Mouse (Mus musculus): ENCODE measurements at regions not wholly inside any gene's neighbourhood (a gene's known extent, or its start where the extent isn't known, plus 50 kb on each side); places are given as distances from the start of the nearest gene placed in this dataset.

DNA sequence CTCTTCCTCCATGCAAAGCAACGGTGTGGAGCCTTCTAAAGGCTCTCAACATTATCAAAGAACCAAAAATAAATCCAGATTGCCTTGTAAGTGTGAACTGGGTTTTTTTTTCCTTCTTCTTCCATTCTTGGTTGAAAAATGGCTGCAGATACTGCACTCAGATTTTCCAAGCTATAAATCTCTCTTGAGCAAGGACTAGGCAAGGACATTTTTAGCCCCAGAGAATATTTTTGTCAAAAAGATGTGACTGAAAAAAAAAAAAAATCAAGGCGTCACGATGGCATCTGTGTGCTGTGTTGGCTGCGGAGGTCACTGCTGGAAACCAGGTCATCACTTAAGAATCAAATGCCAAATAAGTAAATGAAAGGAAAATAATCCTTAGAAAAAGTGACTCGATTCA lies 386.9 kb downstream of the Wdr11 start:
- Histone ChIP-seq H3K27ac (no peak overlapping the region), H3K9ac (no peak overlapping the region), H3K27me3 (replicated peaks) (no peaks in the 10 kb centered on the region), H3K4me2 (no peak overlapping the region), H3K4me1 (no peaks in the 10 kb centered on the region), H3K9me3 (replicated peaks) (no peaks in the 10 kb centered on the region), H3K4me3 (no peak overlapping the region), H3K36me3 (no peaks in the 10 kb centered on the region)
- no peak for ATAC-seq
- 64% methylated on average over 5 of the region's 5 CpGs for WGBS (ENCODE audit: insufficient replicate concordance)

DNA sequence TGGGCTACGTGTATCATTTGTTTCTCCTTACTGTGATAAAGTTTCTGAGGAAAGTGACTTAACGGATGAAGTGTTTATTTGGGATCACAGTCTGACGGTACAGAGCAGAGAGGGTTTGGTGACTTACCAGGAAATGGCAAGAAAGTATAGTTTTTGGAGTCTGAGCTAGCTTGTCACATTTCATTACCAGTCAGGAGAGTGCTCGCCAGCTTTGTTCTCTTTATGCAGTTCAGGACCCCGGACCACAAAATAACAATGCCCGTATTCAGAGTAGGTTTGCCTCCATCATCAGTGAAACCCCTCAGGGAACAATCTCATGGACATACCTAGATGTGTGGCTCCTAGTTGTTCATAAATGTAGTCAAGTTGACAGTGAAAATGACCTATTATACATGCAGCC lies 387.7 kb downstream of the Wdr11 start:
- Histone ChIP-seq H3K4me3 (no peak overlapping the region), H3K36me3 (no peaks in the 10 kb centered on the region), H3K9ac (no peak overlapping the region), H3K27me3 (replicated peaks) (no peaks in the 10 kb centered on the region), H3K9me3 (replicated peaks) (no peaks in the 10 kb centered on the region), H3K27ac (no peak overlapping the region), H3K4me1 (no peaks in the 10 kb centered on the region), H3K4me2 (no peak overlapping the region)
- no peak for ATAC-seq
- WGBS (ENCODE audit: insufficient replicate concordance) = 64% methylated on average over 6 of the region's 6 CpGs

DNA sequence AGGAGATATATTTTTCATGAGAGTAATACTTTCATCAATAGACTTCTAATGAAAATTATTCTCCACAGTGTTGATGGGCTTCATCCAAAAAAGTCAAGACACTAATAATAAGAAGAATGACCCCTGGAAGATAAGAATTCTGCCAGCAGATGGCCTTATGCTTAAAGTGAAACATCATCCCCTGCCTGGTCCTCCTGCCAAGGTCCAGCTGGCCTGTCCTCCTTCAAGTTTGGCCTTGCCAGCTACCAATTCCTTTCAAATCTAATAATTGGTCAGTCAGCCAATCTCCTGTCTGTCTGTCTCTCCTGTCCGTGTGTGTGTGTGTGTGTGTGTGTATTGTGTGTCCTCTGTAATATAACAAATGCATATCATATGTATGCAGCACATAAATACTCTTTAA lies 388.8 kb downstream of the Wdr11 start:
- no peaks in the 10 kb centered on the region for H3K27me3 ChIP-seq (replicated peaks)
- no peak overlapping the region for H3K9ac ChIP-seq
- H3K36me3 ChIP-seq = no peaks in the 10 kb centered on the region
- 42% methylated on average over 1 of the region's 1 CpGs for whole genome bisulfite sequencing (ENCODE audit: insufficient replicate concordance)
- no peak overlapping the region for H3K27ac ChIP-seq
- no peak overlapping the region for H3K4me3 ChIP-seq
- no peak overlapping the region for H3K4me2 ChIP-seq
- no peaks in the 10 kb centered on the region for H3K9me3 ChIP-seq (replicated peaks)
- no peak for ATAC-seq
- no peaks in the 10 kb centered on the region for H3K4me1 ChIP-seq

DNA sequence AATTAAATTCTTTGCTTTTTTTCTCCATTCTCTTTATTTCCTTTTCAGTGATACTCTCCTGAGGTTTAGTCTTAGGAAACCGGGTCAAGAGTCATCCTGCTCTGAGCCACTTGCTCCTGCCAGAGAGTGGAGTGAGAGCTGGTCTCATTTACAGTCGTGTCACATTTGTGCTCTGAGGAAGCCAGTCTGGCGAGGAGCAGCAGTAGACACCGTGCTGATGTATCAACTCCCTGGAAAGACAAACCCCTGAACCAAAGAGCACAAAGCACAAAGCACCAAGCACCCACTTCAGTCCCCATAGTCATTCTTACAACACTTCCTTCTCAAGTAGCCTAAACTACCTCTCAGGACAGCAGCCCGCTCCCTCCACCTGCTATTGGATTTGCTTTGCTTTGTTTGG lies 390.7 kb downstream of the Wdr11 start:
- 0 out of 2 replicates have a peak, but pooled peaks cover 5% of the 10 kb centered on the region for H3K4me1 ChIP-seq
- no peak overlapping the region for H3K4me3 ChIP-seq
- ATAC-seq = no peak
- no peaks in the 10 kb centered on the region for H3K36me3 ChIP-seq
- H3K4me2 ChIP-seq = no peak overlapping the region
- 51% methylated on average over 5 of the region's 5 CpGs for WGBS (ENCODE audit: insufficient replicate concordance)
- no peaks in the 10 kb centered on the region for H3K27me3 ChIP-seq (replicated peaks)
- no peak overlapping the region for H3K9ac ChIP-seq
- H3K9me3 ChIP-seq (replicated peaks) = no peaks in the 10 kb centered on the region
- no peak overlapping the region for H3K27ac ChIP-seq

DNA sequence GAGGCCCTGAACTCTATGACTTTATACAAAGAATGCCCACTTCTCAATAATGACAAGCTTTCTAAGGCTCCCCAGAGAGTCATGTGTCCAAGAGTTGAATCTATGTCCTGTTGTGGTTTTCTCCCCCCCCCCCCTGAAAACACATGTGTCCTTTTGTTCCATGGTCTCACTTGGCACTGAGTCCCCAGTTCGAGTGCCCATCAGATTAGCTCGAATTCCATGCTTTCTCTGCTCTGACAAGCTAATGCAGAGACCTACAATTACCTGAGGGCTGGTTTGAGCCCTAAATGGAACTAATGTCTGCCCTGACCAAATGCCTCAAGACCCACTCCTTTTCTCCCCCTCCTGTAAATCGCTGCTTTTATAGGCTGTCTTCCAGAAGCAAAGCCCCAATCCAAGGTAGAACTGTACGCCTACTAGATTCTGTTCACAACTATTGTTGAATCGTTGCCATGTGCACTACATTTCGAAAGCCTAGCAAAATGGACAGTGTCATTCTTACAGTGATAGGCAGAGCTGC lies 392.0 kb downstream of the Wdr11 start:
- Histone ChIP-seq H3K27me3 (replicated peaks) (no peaks in the 10 kb centered on the region), H3K4me1 (0 out of 2 replicates have a peak, but pooled peaks cover 5% of the 10 kb centered on the region), H3K36me3 (no peaks in the 10 kb centered on the region), H3K4me2 (no peak overlapping the region), H3K4me3 (no peak overlapping the region), H3K9me3 (replicated peaks) (no peaks in the 10 kb centered on the region), H3K27ac (no peak overlapping the region), H3K9ac (no peak overlapping the region)
- no peak for ATAC-seq
- 69% methylated on average over 6 of the region's 6 CpGs for WGBS (ENCODE audit: insufficient replicate concordance)

DNA sequence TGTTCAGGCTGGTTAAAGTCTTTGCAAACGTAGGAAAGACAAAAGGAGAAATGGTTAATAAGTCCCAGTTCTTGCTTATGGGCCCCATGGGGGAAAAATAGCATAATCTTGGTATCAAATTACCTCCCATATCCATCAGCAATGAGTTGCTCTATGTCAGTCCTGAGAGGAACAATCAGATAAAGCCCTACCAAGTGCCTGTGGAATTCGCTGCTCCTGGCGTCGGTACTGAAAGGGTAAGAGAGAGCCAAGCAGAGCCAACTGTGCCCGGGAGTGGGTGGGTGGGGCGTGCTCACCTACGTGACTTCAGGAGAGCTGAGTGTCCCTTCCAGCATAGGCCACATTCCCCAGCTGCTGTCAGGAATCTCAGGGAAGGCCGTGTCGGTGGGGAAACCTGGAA lies 392.7 kb downstream of the Wdr11 start:
- no peak overlapping the region for H3K4me2 ChIP-seq
- no peaks in the 10 kb centered on the region for H3K27me3 ChIP-seq (replicated peaks)
- no peaks in the 10 kb centered on the region for H3K9me3 ChIP-seq (replicated peaks)
- no peak overlapping the region for H3K4me3 ChIP-seq
- no peaks in the 10 kb centered on the region for H3K36me3 ChIP-seq
- 62% methylated on average over 9 of the region's 9 CpGs for WGBS (ENCODE audit: insufficient replicate concordance)
- no peak overlapping the region for H3K9ac ChIP-seq
- 0 out of 2 replicates have a peak, but pooled peaks cover 5% of the 10 kb centered on the region for H3K4me1 ChIP-seq
- H3K27ac ChIP-seq = no peak overlapping the region
- no peak for ATAC-seq

DNA sequence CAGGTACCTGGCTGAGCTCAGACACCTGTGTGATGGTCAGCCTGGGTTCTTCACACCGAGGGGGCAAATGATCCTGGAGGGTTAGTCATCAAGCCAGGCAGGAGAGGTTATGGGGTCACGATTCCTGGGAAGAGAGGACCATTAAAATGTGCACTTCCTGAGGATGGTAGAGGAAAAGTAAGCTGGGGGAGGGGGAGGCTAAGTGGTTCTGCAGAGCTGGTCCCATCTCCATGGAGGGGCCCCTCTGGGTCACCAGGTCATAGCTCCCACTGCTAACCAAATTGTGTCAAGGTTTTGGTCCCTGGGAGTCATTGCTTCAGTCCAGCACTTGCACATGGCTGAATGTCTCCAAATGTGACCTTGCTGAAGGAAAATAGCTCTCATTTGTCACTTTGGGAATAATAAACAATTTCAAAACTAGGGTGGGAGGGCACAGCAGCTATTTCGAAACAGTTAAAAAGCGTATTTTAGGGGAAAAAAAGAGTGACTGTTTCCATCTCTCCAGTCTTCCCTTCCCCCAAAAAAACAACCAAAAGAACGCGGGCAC lies 395.5 kb downstream of the Wdr11 start:
- WGBS (ENCODE audit: insufficient replicate concordance) = 53% methylated on average over 6 of the region's 6 CpGs

DNA sequence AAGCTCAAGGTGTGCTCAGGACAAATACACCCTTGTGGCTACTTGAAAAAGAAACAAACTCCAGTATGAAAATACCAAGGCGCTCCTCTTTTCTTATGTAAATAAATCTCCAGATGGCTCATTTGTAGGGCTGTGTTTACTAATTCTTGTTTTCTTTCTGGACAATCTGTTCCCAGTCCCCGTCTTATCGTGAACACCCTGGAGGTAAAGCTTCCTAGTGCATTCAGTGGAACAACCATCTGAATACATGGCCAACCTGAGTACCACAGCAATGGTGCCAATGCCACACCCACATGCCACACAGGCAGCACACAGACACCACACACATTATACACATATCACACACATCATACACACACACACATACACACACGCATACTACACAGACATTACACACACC lies 396.1 kb downstream of the Wdr11 start:
- H3K9me3 ChIP-seq (replicated peaks) = no peaks in the 10 kb centered on the region
- H3K36me3 ChIP-seq = no peaks in the 10 kb centered on the region
- no peak overlapping the region for H3K9ac ChIP-seq
- H3K27me3 ChIP-seq (replicated peaks) = no peaks in the 10 kb centered on the region
- H3K4me3 ChIP-seq = no peak overlapping the region
- no peak overlapping the region for H3K4me2 ChIP-seq
- ATAC-seq = no peak
- 70% methylated on average over 4 of the region's 4 CpGs for WGBS (ENCODE audit: insufficient replicate concordance)
- no peak overlapping the region for H3K27ac ChIP-seq
- 0 out of 2 replicates have a peak, but pooled peaks cover 8% of the 10 kb centered on the region for H3K4me1 ChIP-seq

More for the DNA sequence above, 395.5 kb downstream of the Wdr11 start:
- H3K36me3 ChIP-seq = no peaks in the 10 kb centered on the region
- no peak for ATAC-seq
- H3K9ac ChIP-seq = no peak overlapping the region
- H3K4me1 ChIP-seq = 0 out of 2 replicates have a peak, but pooled peaks cover 8% of the 10 kb centered on the region
- H3K9me3 ChIP-seq (replicated peaks) = no peaks in the 10 kb centered on the region
- no peak overlapping the region for H3K27ac ChIP-seq
- H3K4me2 ChIP-seq = no peak overlapping the region
- H3K4me3 ChIP-seq = no peak overlapping the region
- H3K27me3 ChIP-seq (replicated peaks) = no peaks in the 10 kb centered on the region

DNA sequence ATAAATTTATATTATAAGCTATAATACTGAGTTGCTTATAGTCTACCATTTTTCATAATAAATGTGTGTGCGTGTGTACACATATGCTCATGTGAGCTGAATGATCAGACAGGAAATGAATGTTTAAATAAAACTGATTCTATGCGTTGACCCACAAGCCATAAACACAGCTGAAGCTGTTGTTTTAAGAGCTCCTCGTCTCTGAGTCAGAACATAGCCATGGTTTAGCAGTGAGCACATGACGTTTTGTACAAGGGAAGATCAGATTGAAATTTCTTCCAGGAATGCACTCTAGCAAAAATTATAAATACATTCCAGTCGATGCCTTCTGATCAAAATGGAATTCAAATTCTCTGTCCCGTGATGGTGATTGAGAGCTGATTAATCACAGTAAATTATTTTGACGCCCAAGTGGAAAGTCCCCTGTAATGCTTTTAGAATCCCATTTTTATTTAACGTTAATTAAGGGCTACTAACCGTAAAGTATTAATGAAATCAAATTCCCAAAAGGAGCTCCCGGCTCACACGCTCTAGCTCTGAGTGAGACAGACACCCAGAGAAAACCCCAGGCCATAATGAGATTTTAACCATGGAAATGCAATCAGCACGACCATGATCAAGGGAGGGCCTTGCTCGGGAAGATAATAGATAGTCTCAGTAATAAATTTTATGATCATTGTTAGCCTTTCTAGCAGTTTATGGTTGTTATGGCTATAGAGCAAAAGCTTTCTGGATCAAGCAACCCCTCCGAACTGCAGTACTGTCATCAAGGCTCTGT lies 402.0 kb downstream of the Wdr11 start:
- no peak overlapping the region for H3K4me2 ChIP-seq
- no peaks in the 10 kb centered on the region for H3K27me3 ChIP-seq (replicated peaks)
- no peak overlapping the region for H3K4me3 ChIP-seq
- no peak overlapping the region for H3K27ac ChIP-seq
- ATAC-seq = no peak
- H3K9me3 ChIP-seq (replicated peaks) = no peaks in the 10 kb centered on the region
- no peaks in the 10 kb centered on the region for H3K36me3 ChIP-seq
- 63% methylated on average over 14 of the region's 14 CpGs for WGBS (ENCODE audit: insufficient replicate concordance)
- no peak overlapping the region for H3K9ac ChIP-seq
- 0 out of 2 replicates have a peak, but pooled peaks cover 4% of the 10 kb centered on the region for H3K4me1 ChIP-seq

DNA sequence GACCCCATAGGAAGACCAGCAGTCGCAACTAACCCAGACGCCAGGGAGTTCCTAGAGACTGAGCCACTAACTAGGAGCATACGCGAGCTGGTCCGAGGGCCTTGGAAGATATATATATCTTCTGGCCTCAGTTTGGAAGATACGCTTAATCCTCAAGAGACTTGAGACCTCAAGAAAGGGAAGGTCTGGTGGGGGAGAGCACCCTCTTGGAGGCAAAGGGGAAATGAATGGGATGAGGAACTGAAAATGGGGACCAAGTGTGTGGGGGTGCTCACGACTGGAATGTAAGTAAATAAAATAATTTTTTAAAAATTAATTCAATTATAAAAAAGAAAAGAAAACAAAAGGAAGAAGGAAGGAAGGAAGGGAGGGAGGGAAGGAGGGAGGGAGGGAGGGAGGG lies 403.9 kb downstream of the Wdr11 start:
- H3K27ac ChIP-seq = no peak overlapping the region
- H3K9ac ChIP-seq = no peak overlapping the region
- H3K4me3 ChIP-seq = no peak overlapping the region
- H3K9me3 ChIP-seq (replicated peaks) = no peaks in the 10 kb centered on the region
- 62% methylated on average over 7 of the region's 7 CpGs for WGBS (ENCODE audit: insufficient replicate concordance)
- H3K4me2 ChIP-seq = no peak overlapping the region
- H3K36me3 ChIP-seq = no peaks in the 10 kb centered on the region
- 0 out of 2 replicates have a peak, but pooled peaks cover 4% of the 10 kb centered on the region for H3K4me1 ChIP-seq
- no peak for ATAC-seq
- no peaks in the 10 kb centered on the region for H3K27me3 ChIP-seq (replicated peaks)

DNA sequence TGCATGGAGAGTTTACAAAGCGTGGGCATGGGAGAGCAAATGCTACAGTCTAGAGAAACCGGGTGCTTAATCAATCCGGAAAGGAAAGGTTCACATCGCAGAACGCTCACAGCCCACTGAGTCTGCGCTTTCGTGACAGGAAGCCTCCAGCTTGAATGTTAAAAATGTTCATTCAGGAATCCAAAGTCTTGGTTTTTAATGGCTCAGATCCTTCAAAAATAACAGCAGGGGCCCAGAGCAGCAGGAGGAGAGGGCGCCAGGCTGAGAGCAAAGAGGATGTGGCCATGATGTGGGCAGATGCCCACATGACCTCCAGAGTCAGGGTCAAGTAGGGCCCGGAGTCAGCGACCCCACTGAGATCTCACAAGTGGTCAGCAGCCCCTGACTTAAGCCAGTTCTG lies 409.4 kb downstream of the Wdr11 start:
- ATAC-seq = no peak
- Histone ChIP-seq H3K4me3 (no peak overlapping the region), H3K4me2 (no peak overlapping the region), H3K27me3 (replicated peaks) (no peaks in the 10 kb centered on the region), H3K27ac (no peak overlapping the region), H3K4me1 (no peaks in the 10 kb centered on the region), H3K9me3 (replicated peaks) (no peaks in the 10 kb centered on the region), H3K36me3 (no peaks in the 10 kb centered on the region), H3K9ac (no peak overlapping the region)
- 60% methylated on average over 10 of the region's 10 CpGs for WGBS (ENCODE audit: insufficient replicate concordance)

DNA sequence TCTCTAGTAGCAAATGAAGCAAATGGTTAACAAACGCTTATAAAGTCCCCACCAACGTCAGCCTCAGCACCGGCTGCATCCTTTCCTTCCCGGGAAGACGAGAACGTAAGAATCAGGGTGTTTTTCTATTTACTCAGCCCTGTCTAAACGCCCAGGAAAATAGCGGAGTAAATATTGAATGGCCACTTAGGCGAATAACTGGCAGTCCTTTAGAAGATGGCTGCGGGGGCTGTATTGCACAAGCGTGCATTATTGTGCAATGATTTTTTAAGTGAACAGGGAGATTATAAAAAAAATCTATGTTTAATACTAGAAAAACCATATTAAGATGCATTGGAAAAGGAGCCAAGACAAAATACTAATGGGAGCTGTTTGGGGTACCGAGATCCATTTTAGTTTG lies 410.3 kb downstream of the Wdr11 start:
- Histone ChIP-seq H3K27me3 (replicated peaks) (no peaks in the 10 kb centered on the region), H3K4me1 (no peaks in the 10 kb centered on the region), H3K4me3 (no peak overlapping the region), H3K9me3 (replicated peaks) (no peaks in the 10 kb centered on the region), H3K36me3 (no peaks in the 10 kb centered on the region), H3K9ac (no peak overlapping the region), H3K27ac (no peak overlapping the region), H3K4me2 (no peak overlapping the region)
- WGBS (ENCODE audit: insufficient replicate concordance) = 66% methylated on average over 12 of the region's 12 CpGs
- no peak for ATAC-seq
